ENCODE assay signal across 27 mouse cellular contexts in genomic region chr10:128614934-128615333, GRCm38 (mm10). TPM values are rescaled to one million over a fixed set of nuclear protein-coding genes. Genes with fewer than 3 reads are reported as not detected.
DNase-seq lines count a peak whose midpoint lies in the region; ATAC-seq and TF ChIP-seq lines count a peak whose summit lies in the region.
"Had no signal": no experiment of that assay in that cellular context is flagged by ENCODE, and none has a peak within 500 bp of the region (broad histone marks: within the 10 kb centered on the region; RNA-seq: fewer than 3 reads in every experiment).

No protein-coding gene starts in this region.

- no peak overlapping the region for H3K27ac ChIP-seq in forebrain, postnatal 0 days (ENCODE audit: low read depth, low read length)
- H3K27ac ChIP-seq in forebrain, embryonic 11.5 days (ENCODE audit: low read depth, low read length) = no peak overlapping the region
- no peak overlapping the region for H3K27ac ChIP-seq in kidney, postnatal 0 days
- no peak overlapping the region for H3K27ac ChIP-seq in lung, embryonic 14.5 days (ENCODE audit: low read depth)
- H3K27ac ChIP-seq in stomach, postnatal 0 days (replicated peaks) = no peak overlapping the region
- H3K27ac ChIP-seq: embryonic facial prominence, embryonic 10.5 days; embryonic facial prominence, embryonic 15.5 days; hindbrain, embryonic 10.5 days; neural tube, embryonic 13.5 days had no signal

- WGBS in forebrain, postnatal 0 days = 56% methylated on average over 3 of the region's 3 CpGs
- 71% methylated on average over 3 of the region's 3 CpGs for WGBS in forebrain, embryonic 11.5 days
- 46% methylated on average over 3 of the region's 3 CpGs for WGBS in kidney, postnatal 0 days
- 53% methylated on average over 3 of the region's 3 CpGs for WGBS in lung, embryonic 14.5 days
- WGBS in stomach, postnatal 0 days = 61% methylated on average over 3 of the region's 3 CpGs

- ATAC-seq in forebrain, postnatal 0 days = no peak
- no peak for ATAC-seq in forebrain, embryonic 11.5 days (replicated peaks; ENCODE audit: low FRiP score)
- no peak for ATAC-seq in kidney, postnatal 0 days (replicated peaks; ENCODE audit: low FRiP score, low read depth)
- no peak for ATAC-seq in lung, embryonic 14.5 days (ENCODE audit: insufficient read depth)
- no peak for ATAC-seq in stomach, postnatal 0 days (ENCODE audit: low FRiP score, low TSS enrichment)
- no peak for ATAC-seq in erythroblast, adult 5-6 weeks (replicated peaks; ENCODE audit: low FRiP score, poor library complexity, severe bottlenecking)
- ATAC-seq: forebrain, embryonic 14.5 days; hindbrain, embryonic 16.5 days had no signal

- no peaks in the 10 kb centered on the region for H3K4me1 ChIP-seq in forebrain, postnatal 0 days (ENCODE audit: insufficient read depth)
- no peaks in the 10 kb centered on the region for H3K4me1 ChIP-seq in forebrain, embryonic 11.5 days (replicated peaks; ENCODE audit: control insufficient read depth, insufficient read depth, low read length)
- no peaks in the 10 kb centered on the region for H3K4me1 ChIP-seq in kidney, postnatal 0 days (replicated peaks; ENCODE audit: insufficient read depth, low read length)
- H3K4me1 ChIP-seq in lung, embryonic 14.5 days (ENCODE audit: insufficient read depth) = no peaks in the 10 kb centered on the region
- no peaks in the 10 kb centered on the region for H3K4me1 ChIP-seq in stomach, postnatal 0 days (replicated peaks; ENCODE audit: control insufficient read depth, insufficient read depth)
- H3K4me1 ChIP-seq: embryonic facial prominence, embryonic 15.5 days; neural tube, embryonic 13.5 days had no signal

- TF ChIP-seq CTCF in forebrain, postnatal 0 days (IDR thresholded peaks at IDR 0.05; ENCODE audit: low read depth) = 0 out of 2 replicates have a peak, but pooled peaks have one; percentile 1
- TF ChIP-seq CTCF in kidney, postnatal 0 days (IDR thresholded peaks at IDR 0.05; ENCODE audit: low read depth) = peak; percentile 42
- peak; percentile 26; the same call in 1 of the 2 replicates for TF ChIP-seq CTCF in lung, embryonic 14.5 days (IDR thresholded peaks at IDR 0.05; ENCODE audit: low read depth)
- TF ChIP-seq CTCF in stomach, postnatal 0 days (IDR thresholded peaks at IDR 0.05; ENCODE audit: low read depth) = peak; percentile 58

- H3K27me3 ChIP-seq in forebrain, postnatal 0 days (ENCODE audit: insufficient read depth, low read length) = no peaks in the 10 kb centered on the region
- no peaks in the 10 kb centered on the region for H3K27me3 ChIP-seq in forebrain, embryonic 11.5 days (ENCODE audit: control insufficient read depth, insufficient read depth, low read length)
- no peaks in the 10 kb centered on the region for H3K27me3 ChIP-seq in kidney, postnatal 0 days (ENCODE audit: insufficient read depth, low read length)
- no peaks in the 10 kb centered on the region for H3K27me3 ChIP-seq in lung, embryonic 14.5 days (ENCODE audit: insufficient read depth, low read length)
- H3K27me3 ChIP-seq in stomach, postnatal 0 days (ENCODE audit: control insufficient read depth, insufficient read depth, low read length) = no peaks in the 10 kb centered on the region
- H3K27me3 ChIP-seq: embryonic facial prominence, embryonic 15.5 days; neural tube, embryonic 13.5 days had no signal

- H3K9me3 ChIP-seq in forebrain, postnatal 0 days (ENCODE audit: low read length) = no peaks in the 10 kb centered on the region
- no peaks in the 10 kb centered on the region for H3K9me3 ChIP-seq in forebrain, embryonic 11.5 days (ENCODE audit: control insufficient read depth, low read length)
- H3K9me3 ChIP-seq in kidney, postnatal 0 days (replicated peaks; ENCODE audit: low read length) = no peaks in the 10 kb centered on the region
- H3K9me3 ChIP-seq in lung, embryonic 14.5 days (ENCODE audit: low read depth, low read length) = no peaks in the 10 kb centered on the region
- H3K9me3 ChIP-seq in stomach, postnatal 0 days (ENCODE audit: control insufficient read depth, low read length) = no peaks in the 10 kb centered on the region
- H3K9me3 ChIP-seq: embryonic facial prominence, embryonic 10.5 days; embryonic facial prominence, embryonic 15.5 days; hindbrain, embryonic 10.5 days; neural tube, embryonic 13.5 days had no signal

- no peak overlapping the region for H3K4me2 ChIP-seq in forebrain, postnatal 0 days (ENCODE audit: low read depth)
- no peak overlapping the region for H3K4me2 ChIP-seq in forebrain, embryonic 11.5 days (ENCODE audit: low read depth, low read length, severe bottlenecking)
- no peak overlapping the region for H3K4me2 ChIP-seq in kidney, postnatal 0 days (ENCODE audit: low read length)
- H3K4me2 ChIP-seq in lung, embryonic 14.5 days = no peak overlapping the region
- H3K4me2 ChIP-seq in stomach, postnatal 0 days (replicated peaks; ENCODE audit: low read depth) = no peak overlapping the region
- H3K4me2 ChIP-seq: embryonic facial prominence, embryonic 15.5 days; midbrain, embryonic 11.5 days; neural tube, embryonic 13.5 days had no signal

- no peak for TF ChIP-seq EP300 in stomach, postnatal 0 days (optimal IDR thresholded peaks at IDR 0.05)

- no peaks in the 10 kb centered on the region for H3K36me3 ChIP-seq in forebrain, postnatal 0 days (ENCODE audit: insufficient read depth)
- no peaks in the 10 kb centered on the region for H3K36me3 ChIP-seq in forebrain, embryonic 11.5 days (ENCODE audit: control insufficient read depth, insufficient read depth, low read length)
- H3K36me3 ChIP-seq in kidney, postnatal 0 days (ENCODE audit: insufficient read depth, low read length) = no peaks in the 10 kb centered on the region
- no peaks in the 10 kb centered on the region for H3K36me3 ChIP-seq in lung, embryonic 14.5 days (ENCODE audit: insufficient read depth)
- H3K36me3 ChIP-seq in stomach, postnatal 0 days (ENCODE audit: control insufficient read depth, insufficient read depth, low read length) = no peaks in the 10 kb centered on the region
- H3K36me3 ChIP-seq: embryonic facial prominence, embryonic 10.5 days; embryonic facial prominence, embryonic 15.5 days; hindbrain, embryonic 10.5 days; neural tube, embryonic 13.5 days had no signal

- no peak overlapping the region for H3K4me3 ChIP-seq in forebrain, postnatal 0 days (ENCODE audit: low read depth, low read length)
- H3K4me3 ChIP-seq in forebrain, embryonic 11.5 days (ENCODE audit: low read depth, low read length) = no peak overlapping the region
- no peak overlapping the region for H3K4me3 ChIP-seq in kidney, postnatal 0 days (replicated peaks; ENCODE audit: low read depth, low read length)
- H3K4me3 ChIP-seq in lung, embryonic 14.5 days (ENCODE audit: low read depth, low read length) = no peak overlapping the region
- H3K4me3 ChIP-seq in stomach, postnatal 0 days (ENCODE audit: low read depth, low read length) = no peak overlapping the region
- H3K4me3 ChIP-seq: embryonic facial prominence, embryonic 10.5 days; embryonic facial prominence, embryonic 15.5 days; hindbrain, embryonic 10.5 days; neural tube, embryonic 13.5 days had no signal

- no peak for DNase-seq in forebrain, postnatal 0 days
- DNase-seq in forebrain, embryonic 11.5 days (ENCODE audit: low spot score) = no peak
- DNase-seq in kidney, postnatal 0 days (ENCODE audit: low spot score) = no peak
- no peak for DNase-seq in kidney, adult 18-20 months
- DNase-seq in lung, embryonic 14.5 days = no peak
- no peak for DNase-seq in lung, postnatal 25 days (ENCODE audit: low spot score)
- no peak for DNase-seq in stomach, postnatal 0 days (ENCODE audit: low spot score)
- DNase-seq: adrenal gland, adult 2 months; adrenal gland, postnatal 36 days; cerebellum, adult 18-20 months; cerebellum, postnatal 25 days; heart, postnatal 14 days; kidney, postnatal 25 days; lung, adult 18-20 months; lung, postnatal 14 days; right cerebral cortex, postnatal 4 days; thymus, adult 2 months; thymus, postnatal 36 days had no signal

- H3K9ac ChIP-seq in forebrain, postnatal 0 days = no peak overlapping the region
- H3K9ac ChIP-seq in forebrain, embryonic 11.5 days (ENCODE audit: low read length) = no peak overlapping the region
- no peak overlapping the region for H3K9ac ChIP-seq in kidney, postnatal 0 days (ENCODE audit: low read depth, low read length)
- no peak overlapping the region for H3K9ac ChIP-seq in lung, embryonic 14.5 days
- H3K9ac ChIP-seq in stomach, postnatal 0 days (ENCODE audit: low read length) = no peak overlapping the region
- H3K9ac ChIP-seq: embryonic facial prominence, embryonic 15.5 days; neural tube, embryonic 13.5 days had no signal

RNA-seq across cellular contexts. Expression of gene Rps26, which starts 11.6 kb away (rescaled TPM):
- total RNA-seq in forebrain, postnatal 0 days (2014; rRNA removed) = 859 and 1,363 TPM in 2 replicates
- 436 and 640 TPM in 2 replicates for polyA plus RNA-seq in forebrain, postnatal 0 days (2015; fragmentation: Nextera tagmentation; extraction: Ambion mirVana)
- polyA plus RNA-seq in forebrain, embryonic 11.5 days (2014; fragmentation: Nextera tagmentation; extraction: Ambion mirVana) = 576 and 629 TPM in 2 replicates
- 836 and 985 TPM in 2 replicates for polyA plus RNA-seq in kidney, postnatal 0 days (2015; fragmentation: Nextera tagmentation; extraction: Ambion mirVana)
- 1,029 and 1,115 TPM in 2 replicates for polyA plus RNA-seq in lung, embryonic 14.5 days (2014; fragmentation: Nextera tagmentation; extraction: Ambion mirVana)
- 781 and 811 TPM in 2 replicates for polyA plus RNA-seq in stomach, postnatal 0 days (2015; fragmentation: Nextera tagmentation; extraction: Ambion mirVana)
- total RNA-seq in erythroblast, adult 5-6 weeks (2015; ENCODE audit: low replicate concordance) = 345 and 426 TPM in 2 replicates
- total RNA-seq in erythroblast, adult 5-6 weeks (2017; ENCODE audit: low replicate concordance) = 114 and 205 TPM in 2 replicates

RNA-seq across cellular contexts. Expression of gene Erbb3, which starts 25.5 kb away (rescaled TPM):
- 1.3 and 1.4 TPM in 2 replicates for total RNA-seq in forebrain, postnatal 0 days (2014; rRNA removed)
- 0.41 and 0.68 TPM in 2 replicates for polyA plus RNA-seq in forebrain, postnatal 0 days (2015; fragmentation: Nextera tagmentation; extraction: Ambion mirVana)
- polyA plus RNA-seq in forebrain, embryonic 11.5 days (2014; fragmentation: Nextera tagmentation; extraction: Ambion mirVana) = 1.2 TPM in 2 replicates
- polyA plus RNA-seq in kidney, postnatal 0 days (2015; fragmentation: Nextera tagmentation; extraction: Ambion mirVana) = 9.6 and 10.2 TPM in 2 replicates
- 20.2 and 22.9 TPM in 2 replicates for polyA plus RNA-seq in lung, embryonic 14.5 days (2014; fragmentation: Nextera tagmentation; extraction: Ambion mirVana)
- 18.6 and 18.9 TPM in 2 replicates for polyA plus RNA-seq in stomach, postnatal 0 days (2015; fragmentation: Nextera tagmentation; extraction: Ambion mirVana)
- 0.63 TPM in 1 of 2 replicates, not detected in the other for total RNA-seq in erythroblast, adult 5-6 weeks (2015; ENCODE audit: low replicate concordance)
- 0.09 TPM in 1 of 2 replicates, not detected in the other for total RNA-seq in erythroblast, adult 5-6 weeks (2017; ENCODE audit: low replicate concordance)

RNA-seq across cellular contexts. Expression of gene Ikzf4, which starts 30.9 kb away (rescaled TPM):
- total RNA-seq in forebrain, postnatal 0 days (2014; rRNA removed) = 8.4 and 15.6 TPM in 2 replicates
- 6.3 and 11.3 TPM in 2 replicates for polyA plus RNA-seq in forebrain, postnatal 0 days (2015; fragmentation: Nextera tagmentation; extraction: Ambion mirVana)
- 4.1 and 5.8 TPM in 2 replicates for polyA plus RNA-seq in forebrain, embryonic 11.5 days (2014; fragmentation: Nextera tagmentation; extraction: Ambion mirVana)
- polyA plus RNA-seq in kidney, postnatal 0 days (2015; fragmentation: Nextera tagmentation; extraction: Ambion mirVana) = 1.4 and 1.8 TPM in 2 replicates
- 2.0 and 3.5 TPM in 2 replicates for polyA plus RNA-seq in lung, embryonic 14.5 days (2014; fragmentation: Nextera tagmentation; extraction: Ambion mirVana)
- polyA plus RNA-seq in stomach, postnatal 0 days (2015; fragmentation: Nextera tagmentation; extraction: Ambion mirVana) = 1.6 and 1.7 TPM in 2 replicates
- not detected in 2 replicates for total RNA-seq in erythroblast, adult 5-6 weeks (2015; ENCODE audit: low replicate concordance)
- total RNA-seq in erythroblast, adult 5-6 weeks (2017; ENCODE audit: low replicate concordance) = 0.09 TPM in 1 of 2 replicates, not detected in the other
- total RNA-seq: megakaryocyte, adult 5-6 weeks had no signal

RNA-seq across cellular contexts. Expression of gene Pa2g4, which starts 49.1 kb away (rescaled TPM):
- total RNA-seq in forebrain, postnatal 0 days (2014; rRNA removed) = 119 and 122 TPM in 2 replicates
- polyA plus RNA-seq in forebrain, postnatal 0 days (2015; fragmentation: Nextera tagmentation; extraction: Ambion mirVana) = 128 and 135 TPM in 2 replicates
- polyA plus RNA-seq in forebrain, embryonic 11.5 days (2014; fragmentation: Nextera tagmentation; extraction: Ambion mirVana) = 249 and 269 TPM in 2 replicates
- polyA plus RNA-seq in kidney, postnatal 0 days (2015; fragmentation: Nextera tagmentation; extraction: Ambion mirVana) = 124 and 132 TPM in 2 replicates
- polyA plus RNA-seq in lung, embryonic 14.5 days (2014; fragmentation: Nextera tagmentation; extraction: Ambion mirVana) = 240 and 244 TPM in 2 replicates
- 131 and 135 TPM in 2 replicates for polyA plus RNA-seq in stomach, postnatal 0 days (2015; fragmentation: Nextera tagmentation; extraction: Ambion mirVana)
- total RNA-seq in erythroblast, adult 5-6 weeks (2015; ENCODE audit: low replicate concordance) = 71.3 and 75.2 TPM in 2 replicates
- total RNA-seq in erythroblast, adult 5-6 weeks (2017; ENCODE audit: low replicate concordance) = 42.9 and 67.5 TPM in 2 replicates

RNA-seq across cellular contexts. Expression of gene Suox, which starts 58.9 kb away (rescaled TPM):
- total RNA-seq in forebrain, postnatal 0 days (2014; rRNA removed) = 10.6 and 12.6 TPM in 2 replicates
- 8.4 and 10.1 TPM in 2 replicates for polyA plus RNA-seq in forebrain, postnatal 0 days (2015; fragmentation: Nextera tagmentation; extraction: Ambion mirVana)
- 10.8 and 11.7 TPM in 2 replicates for polyA plus RNA-seq in forebrain, embryonic 11.5 days (2014; fragmentation: Nextera tagmentation; extraction: Ambion mirVana)
- 14.2 and 15.1 TPM in 2 replicates for polyA plus RNA-seq in kidney, postnatal 0 days (2015; fragmentation: Nextera tagmentation; extraction: Ambion mirVana)
- polyA plus RNA-seq in lung, embryonic 14.5 days (2014; fragmentation: Nextera tagmentation; extraction: Ambion mirVana) = 9.3 and 9.8 TPM in 2 replicates
- 20.3 and 21.4 TPM in 2 replicates for polyA plus RNA-seq in stomach, postnatal 0 days (2015; fragmentation: Nextera tagmentation; extraction: Ambion mirVana)
- total RNA-seq in erythroblast, adult 5-6 weeks (2015; ENCODE audit: low replicate concordance) = 3.1 and 7.5 TPM in 2 replicates
- 8.4 and 11.3 TPM in 2 replicates for total RNA-seq in erythroblast, adult 5-6 weeks (2017; ENCODE audit: low replicate concordance)

Comparison
In these comparisons a context has a peak if more than half of its experiments do, and no peak if none do; other contexts are left out.
1. CTCF ChIP-seq: peak in every context shown above with its lines; median percentile 58 in stomach, postnatal 0 days; 42 in kidney, postnatal 0 days; 26 in lung, embryonic 14.5 days; 1 in forebrain, postnatal 0 days.